Mouse (Mus musculus) limb, embryonic 11.5 days (tissue): ENCODE measurements around the gene Trim11. TPM values are rescaled to one million over a fixed set of nuclear protein-coding genes. Genes with fewer than 3 reads are reported as not detected.

Experiments used
- ATAC-seq: fragments of 200-750 bp; cut with Nextera tagmentation; 2 replicates; pipeline ENCODE4 v1.8.0; 2017; ENCODE audit warnings: low read depth; ENCODE audit not compliant: insufficient number of reproducible peaks, low FRiP score, low TSS enrichment
- DNase-seq: peaks from one replicate; pipeline ENCODE4 v3.0.0-alpha.2; 2015; ENCODE audit warnings: low spot score
- H3K27ac ChIP-seq: fragments of 300-500 bp; sonication (generic); replicated peaks from 2 replicates; pipeline ENCODE4 v1.5.1; 2014; ENCODE audit warnings: low read depth, mild to moderate bottlenecking, low read length
- H3K27me3 ChIP-seq: fragments of 300-500 bp; sonication (generic); 2 replicates; pipeline ENCODE4 v1.6.1; 2014; ENCODE audit warnings: mild to moderate bottlenecking, low read length, mixed read lengths; ENCODE audit not compliant: control insufficient read depth, insufficient read depth
- H3K36me3 ChIP-seq: fragments of 300-500 bp; sonication (generic); 2 replicates; pipeline ENCODE4 v1.6.1; 2014; ENCODE audit warnings: mild to moderate bottlenecking, low read length, moderate library complexity, mixed read lengths; ENCODE audit not compliant: control insufficient read depth, insufficient read depth
- H3K4me1 ChIP-seq: fragments of 300-500 bp; sonication (generic); 2 replicates; pipeline ENCODE4 v1.6.1; 2014; ENCODE audit warnings: low read length, mixed read lengths; ENCODE audit not compliant: control insufficient read depth, insufficient read depth
- H3K4me2 ChIP-seq: fragments of 300-500 bp; sonication (generic); 2 replicates; pipeline ENCODE4 v1.6.1; 2014; ENCODE audit warnings: low read depth, mild to moderate bottlenecking, moderate library complexity; ENCODE audit not compliant: severe bottlenecking
- H3K4me3 ChIP-seq: fragments of 300-500 bp; sonication (generic); 2 replicates; pipeline ENCODE4 v1.5.1; 2014; ENCODE audit warnings: low read depth, low read length
- H3K9ac ChIP-seq: fragments of 300-500 bp; sonication (generic); 2 replicates; pipeline ENCODE4 v1.6.1; 2014; ENCODE audit warnings: mild to moderate bottlenecking, low read length
- H3K9me3 ChIP-seq: fragments of 300-500 bp; sonication (generic); 2 replicates; pipeline ENCODE4 v1.6.1; 2016; ENCODE audit warnings: low read length; ENCODE audit not compliant: control insufficient read depth
- WGBS: fragments of 180-500 bp; shearing (Covaris S2); extraction: QIAGEN DNeasy Blood & Tissue Kit; methylation state at CpG from one replicate; pipeline ENCODE4 v1.1.7; 2014; 5-methylcytosine and 5-hydroxymethylcytosine counted together
- polyA plus RNA-seq: library from polyadenylated mRNA; unstranded; fragments of >200 nt; fragmentation: Nextera tagmentation; extraction: Ambion mirVana; gene quantifications from 2 replicates; pipeline ENCODE4 v1.2.1, GENCODE M21; 2014

Trim11 gene
- polyA plus RNA-seq, 1 experiment from 2014 or later, result 19.0 TPM

- Histone ChIP-seq H3K4me1 (0 out of 2 replicates have a peak, but pooled peaks cover 12% of the 10 kb centered on the region), H3K36me3 (no peaks in the 10 kb centered on the region; the same call in 1 of the 2 replicates), H3K9ac (peak overlapping the region; percentile 7; the same call in 1 of the 2 replicates), H3K4me3 (peak overlapping the region; percentile 31), H3K9me3 (no peaks in the 10 kb centered on the region), H3K4me2 (peak overlapping the region; percentile 56), H3K27ac (no peak overlapping the region), H3K27me3 (peaks cover 22% of the 10 kb centered on the region)
- ATAC-seq, result peak; percentile 68
- peak; percentile 81 for DNase-seq
- 3% methylated on average over 40 of the region's 40 CpGs for WGBS
These were observed 17.9 kb upstream of the Trim11 start for GRCm38 (mm10) chr11:58959921-58960465.

DNA sequence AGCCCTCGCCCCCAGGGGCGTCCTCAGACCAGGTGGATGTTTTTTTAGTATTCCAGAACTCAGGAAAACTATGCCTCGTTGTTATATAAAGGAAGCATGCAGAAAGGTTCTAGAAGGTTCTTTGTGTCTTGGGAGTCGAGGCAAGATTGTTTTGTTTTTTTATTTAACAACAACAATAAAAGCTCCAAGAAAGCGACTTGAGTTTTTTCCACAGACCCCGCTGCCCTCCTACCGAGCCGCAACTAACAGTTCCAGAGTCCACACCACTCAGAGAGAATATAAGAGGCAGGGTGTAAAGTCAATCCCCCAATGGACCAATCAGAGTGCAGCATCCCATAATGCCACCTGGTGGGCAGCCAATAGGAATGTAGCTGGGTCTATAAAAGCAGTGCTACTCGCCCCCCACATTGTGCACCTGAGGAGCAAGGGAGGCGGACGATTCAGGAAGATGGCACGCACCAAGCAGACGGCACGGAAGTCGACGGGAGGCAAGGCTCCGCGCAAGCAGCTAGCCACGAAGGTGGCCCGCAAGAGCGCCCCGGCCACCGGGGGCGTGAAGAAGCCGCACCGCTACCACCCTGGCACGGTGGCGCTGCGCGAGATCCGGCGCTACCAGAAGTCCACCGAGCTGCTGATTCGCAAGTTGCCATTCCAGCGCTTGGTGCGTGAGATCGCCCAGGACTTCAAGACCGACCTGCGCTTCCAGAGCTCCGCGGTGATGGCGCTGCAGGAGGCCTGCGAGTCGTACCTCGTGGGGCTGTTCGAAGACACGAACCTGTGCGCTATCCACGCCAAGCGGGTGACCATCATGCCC lies 16.3 kb upstream of the Trim11 start:
- H3K4me1 ChIP-seq, result 0 out of 2 replicates have a peak, but pooled peaks cover 4% of the 10 kb centered on the region
- H3K9ac ChIP-seq, result no peak overlapping the region
- H3K4me2 ChIP-seq, result no peak overlapping the region
- ATAC-seq (no peak), DNase-seq (no peak)
- no peaks in the 10 kb centered on the region for H3K9me3 ChIP-seq
- H3K36me3 ChIP-seq, result no peaks in the 10 kb centered on the region; the same call in 1 of the 2 replicates
- WGBS, result 58% methylated on average over 50 of the region's 50 CpGs
- H3K27ac ChIP-seq, result no peak overlapping the region
- H3K27me3 ChIP-seq, result peaks cover 22% of the 10 kb centered on the region
- 0 out of 2 replicates have a peak overlapping the region, but pooled peaks have one; percentile 3 for H3K4me3 ChIP-seq

- no peak for DNase-seq
- no peak for ATAC-seq
- no peaks in the 10 kb centered on the region for H3K4me1 ChIP-seq
- no peaks in the 10 kb centered on the region for H3K36me3 ChIP-seq
- WGBS, result 38% methylated on average over 17 of the region's 17 CpGs
- H3K4me2 ChIP-seq, result no peak overlapping the region
- H3K4me3 ChIP-seq, result no peak overlapping the region
- no peaks in the 10 kb centered on the region for H3K9me3 ChIP-seq
- no peak overlapping the region for H3K9ac ChIP-seq
- peaks cover 21% of the 10 kb centered on the region for H3K27me3 ChIP-seq
- no peak overlapping the region for H3K27ac ChIP-seq
These were observed 14.3 kb upstream of the Trim11 start for GRCm38 (mm10) chr11:58963543-58963942.

DNA sequence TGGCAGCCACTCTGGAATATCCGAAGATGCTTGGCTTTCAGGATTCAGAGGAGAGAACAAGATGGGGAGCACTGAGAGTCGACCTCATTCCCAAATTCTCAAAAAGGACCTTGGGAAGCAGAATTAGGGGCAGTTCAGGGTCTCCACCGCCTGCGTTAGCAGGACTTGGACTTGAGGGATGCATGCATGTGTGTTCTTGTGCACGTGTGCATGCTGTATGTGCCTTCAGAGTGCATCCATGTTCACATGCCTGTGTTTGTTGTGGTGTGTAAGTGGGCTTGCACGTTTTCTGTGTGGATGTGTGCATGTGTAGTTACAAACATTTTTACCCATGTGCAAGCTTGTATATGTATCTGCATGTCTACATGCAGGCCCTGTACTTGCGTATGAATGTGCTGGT lies 13.7 kb upstream of the Trim11 start:
- no peak overlapping the region for H3K4me2 ChIP-seq
- no peaks in the 10 kb centered on the region for H3K36me3 ChIP-seq
- peaks cover 19% of the 10 kb centered on the region for H3K27me3 ChIP-seq
- no peak overlapping the region for H3K9ac ChIP-seq
- ATAC-seq (no peak), DNase-seq (no peak)
- no peak overlapping the region for H3K4me3 ChIP-seq
- no peaks in the 10 kb centered on the region for H3K4me1 ChIP-seq
- 86% methylated on average over 7 of the region's 7 CpGs for WGBS
- H3K27ac ChIP-seq, result no peak overlapping the region
- H3K9me3 ChIP-seq, result no peaks in the 10 kb centered on the region

DNA sequence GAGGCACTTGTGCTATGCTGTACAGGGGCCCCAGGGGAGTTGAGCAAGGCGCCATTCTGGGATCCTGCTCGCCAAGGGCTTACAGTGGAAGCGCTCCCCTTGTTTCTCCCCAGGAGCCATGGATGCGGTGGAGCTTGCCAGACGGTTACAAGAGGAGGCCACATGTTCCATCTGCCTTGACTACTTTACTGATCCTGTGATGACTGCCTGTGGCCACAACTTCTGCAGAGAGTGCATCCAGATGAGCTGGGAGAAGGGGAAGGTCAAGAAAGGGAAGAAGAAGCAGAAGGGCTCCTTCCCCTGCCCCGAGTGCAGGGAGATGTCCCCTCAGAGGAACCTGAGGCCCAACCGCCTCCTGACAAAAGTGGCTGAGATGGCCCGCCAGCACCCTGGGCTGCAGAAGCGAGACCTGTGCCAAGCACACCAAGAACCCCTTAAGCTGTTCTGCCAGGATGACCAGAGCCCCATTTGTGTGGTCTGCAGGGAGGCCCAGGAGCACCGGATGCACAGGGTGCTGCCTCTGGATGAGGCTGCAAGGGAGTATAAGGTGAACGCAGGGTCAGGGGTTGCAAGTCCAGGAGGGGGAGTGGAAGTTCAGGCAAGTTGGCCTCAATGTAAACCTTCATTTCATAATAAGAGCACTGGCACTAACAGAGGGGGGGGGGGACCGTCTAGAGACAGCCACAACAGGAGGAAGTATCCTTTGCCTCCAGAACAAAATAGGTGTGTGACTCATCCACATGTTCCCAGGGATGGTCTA lies 12.7 kb upstream of the Trim11 start:
- DNase-seq (no peak), ATAC-seq (no peak)
- Histone ChIP-seq H3K4me3 (no peak overlapping the region), H3K36me3 (no peaks in the 10 kb centered on the region), H3K9ac (no peak overlapping the region), H3K27me3 (peaks cover 17% of the 10 kb centered on the region), H3K27ac (0 out of 2 replicates have a peak overlapping the region, but pooled peaks have one; percentile 14), H3K4me1 (no peaks in the 10 kb centered on the region), H3K9me3 (no peaks in the 10 kb centered on the region), H3K4me2 (no peak overlapping the region)
- 53% methylated on average over 12 of the region's 12 CpGs for WGBS

GRCm38 (mm10) chr11:58967346-58967745 lies 10.5 kb upstream of the Trim11 start:
- ATAC-seq (no peak), DNase-seq (no peak)
- no peaks in the 10 kb centered on the region for H3K9me3 ChIP-seq
- H3K4me2 ChIP-seq, result no peak overlapping the region
- no peaks in the 10 kb centered on the region; the same call in 1 of the 2 replicates for H3K36me3 ChIP-seq
- H3K4me1 ChIP-seq, result no peaks in the 10 kb centered on the region
- no peak overlapping the region for H3K4me3 ChIP-seq
- H3K27me3 ChIP-seq, result peaks cover 6% of the 10 kb centered on the region; the same call in 1 of the 2 replicates
- H3K9ac ChIP-seq, result no peak overlapping the region
- no peak overlapping the region for H3K27ac ChIP-seq
- WGBS, result 94% methylated on average over 1 of the region's 1 CpGs

DNA sequence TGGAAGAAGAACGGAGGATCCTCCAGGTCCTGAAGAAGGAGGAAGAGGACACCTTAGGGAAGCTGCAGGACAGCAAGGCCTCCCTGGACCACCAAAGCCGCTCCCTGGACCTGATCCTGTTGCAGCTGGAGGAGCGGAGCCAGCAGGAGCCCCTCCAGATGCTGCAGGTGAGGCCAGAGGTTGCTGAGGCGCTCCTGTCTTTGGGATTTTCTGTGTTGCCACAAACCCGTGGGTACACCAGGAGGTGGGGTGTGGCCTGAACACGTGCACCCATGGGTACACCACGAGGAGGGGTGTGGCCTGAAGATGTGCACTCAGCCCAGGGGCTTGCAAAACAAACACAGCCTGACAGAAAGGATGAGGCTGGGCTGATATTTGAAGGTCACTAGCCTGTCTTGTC lies 9.3 kb upstream of the Trim11 start:
- Histone ChIP-seq H3K9me3 (no peaks in the 10 kb centered on the region), H3K4me3 (no peak overlapping the region), H3K9ac (no peak overlapping the region), H3K27ac (no peak overlapping the region), H3K36me3 (no peaks in the 10 kb centered on the region; the same call in 1 of the 2 replicates), H3K27me3 (no peaks in the 10 kb centered on the region), H3K4me1 (no peaks in the 10 kb centered on the region), H3K4me2 (no peak overlapping the region; the same call in 1 of the 2 replicates)
- 83% methylated on average over 7 of the region's 7 CpGs for WGBS
- DNase-seq, result no peak
- no peak for ATAC-seq

- Histone ChIP-seq H3K4me1 (no peaks in the 10 kb centered on the region), H3K27me3 (no peaks in the 10 kb centered on the region), H3K36me3 (no peaks in the 10 kb centered on the region; the same call in 1 of the 2 replicates), H3K4me2 (no peak overlapping the region), H3K4me3 (no peak overlapping the region), H3K9ac (no peak overlapping the region), H3K27ac (no peak overlapping the region), H3K9me3 (no peaks in the 10 kb centered on the region)
- ATAC-seq (no peak), DNase-seq (no peak)
- 85% methylated on average over 8 of the region's 8 CpGs for WGBS
These were observed 8.9 kb upstream of the Trim11 start for GRCm38 (mm10) chr11:58969027-58969426.
